Mouse (Mus musculus): ENCODE measurements around the gene Ptprn2. TPM values are rescaled to one million over a fixed set of nuclear protein-coding genes. Genes with fewer than 3 reads are reported as not detected.

Ptprn2 gene
- polyA plus RNA-seq, 1 experiment from 2014 or later, result 0.14 TPM

- whole genome bisulfite sequencing (ENCODE audit: insufficient replicate concordance), result 62% methylated on average over 4 of the region's 4 CpGs
- Histone ChIP-seq H3K36me3 (replicated peaks; ENCODE audit: insufficient read depth, low read length) (no peaks in the 10 kb centered on the region), H3K4me2 (ENCODE audit: low read depth, low read length) (no peak overlapping the region), H3K9ac (replicated peaks) (no peak overlapping the region), H3K9me3 (ENCODE audit: low read length) (no peaks in the 10 kb centered on the region), H3K27ac (ENCODE audit: low read depth) (no peak overlapping the region), H3K27me3 (ENCODE audit: insufficient read depth, low read length) (no peaks in the 10 kb centered on the region), H3K4me3 (ENCODE audit: low read depth, low read length) (no peak overlapping the region), H3K4me1 (ENCODE audit: insufficient read depth) (no peaks in the 10 kb centered on the region)
- no peak for TF ChIP-seq CTCF (IDR thresholded peaks at IDR 0.05; ENCODE audit: low read depth)
- TF ChIP-seq EP300 (IDR thresholded peaks at IDR 0.05; ENCODE audit: low read depth), result no peak
- ATAC-seq (no peak), DNase-seq (no peak)
These were observed 175.5 kb downstream of the Ptprn2 start for GRCm38 (mm10) chr12:116661018-116661417.

DNA sequence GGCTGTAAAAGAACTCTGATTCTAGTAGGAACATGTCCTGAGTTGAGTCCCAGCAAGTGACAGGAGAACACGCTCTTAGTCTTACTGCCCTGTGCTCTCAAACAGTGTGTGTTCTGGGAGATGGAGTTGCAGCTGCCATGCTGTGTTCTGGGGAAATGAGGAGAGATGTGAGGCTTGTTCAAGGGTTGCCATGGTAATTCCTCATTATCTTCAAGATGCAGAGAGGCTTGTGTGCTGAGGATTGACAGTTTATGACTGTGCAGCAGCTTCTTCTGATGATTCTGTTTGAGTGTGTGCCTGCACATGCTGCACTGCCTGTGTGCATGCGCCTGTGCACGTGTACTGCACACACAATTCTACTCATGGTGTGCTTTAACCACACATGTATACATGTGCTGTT lies 192.2 kb downstream of the Ptprn2 start:
- no peaks in the 10 kb centered on the region for H3K9me3 ChIP-seq (ENCODE audit: low read length)
- DNase-seq (no peak), ATAC-seq (no peak)
- TF ChIP-seq EP300 (IDR thresholded peaks at IDR 0.05; ENCODE audit: low read depth) (no peak), CTCF (IDR thresholded peaks at IDR 0.05; ENCODE audit: low read depth) (no peak)
- no peak overlapping the region for H3K9ac ChIP-seq (replicated peaks)
- H3K4me2 ChIP-seq (ENCODE audit: low read depth, low read length), result no peak overlapping the region
- 70% methylated on average over 3 of the region's 3 CpGs for WGBS (ENCODE audit: insufficient replicate concordance)
- H3K36me3 ChIP-seq (replicated peaks; ENCODE audit: insufficient read depth, low read length), result no peaks in the 10 kb centered on the region
- H3K4me3 ChIP-seq (ENCODE audit: low read depth, low read length), result no peak overlapping the region
- H3K4me1 ChIP-seq (ENCODE audit: insufficient read depth), result no peaks in the 10 kb centered on the region
- H3K27me3 ChIP-seq (ENCODE audit: insufficient read depth, low read length), result no peaks in the 10 kb centered on the region
- no peak overlapping the region for H3K27ac ChIP-seq (ENCODE audit: low read depth)

- WGBS (ENCODE audit: insufficient replicate concordance), result 71% methylated on average over 2 of the region's 2 CpGs
- no peak for ATAC-seq
- TF ChIP-seq CTCF (IDR thresholded peaks at IDR 0.05; ENCODE audit: low read depth) (no peak), EP300 (IDR thresholded peaks at IDR 0.05; ENCODE audit: low read depth) (no peak)
- no peak overlapping the region for H3K4me3 ChIP-seq (ENCODE audit: low read depth, low read length)
- no peak for DNase-seq
- no peak overlapping the region for H3K4me2 ChIP-seq (ENCODE audit: low read depth, low read length)
- H3K9me3 ChIP-seq (ENCODE audit: low read length), result no peaks in the 10 kb centered on the region
- H3K36me3 ChIP-seq (replicated peaks; ENCODE audit: insufficient read depth, low read length), result no peaks in the 10 kb centered on the region
- H3K27ac ChIP-seq (ENCODE audit: low read depth), result no peak overlapping the region
- H3K4me1 ChIP-seq (ENCODE audit: insufficient read depth), result no peaks in the 10 kb centered on the region
- no peak overlapping the region for H3K9ac ChIP-seq (replicated peaks)
- H3K27me3 ChIP-seq (ENCODE audit: insufficient read depth, low read length), result no peaks in the 10 kb centered on the region
These were observed 204.3 kb downstream of the Ptprn2 start for GRCm38 (mm10) chr12:116689832-116690231.

- Histone ChIP-seq H3K4me2 (ENCODE audit: low read depth, low read length) (no peak overlapping the region), H3K36me3 (replicated peaks; ENCODE audit: insufficient read depth, low read length) (no peaks in the 10 kb centered on the region), H3K4me3 (ENCODE audit: low read depth, low read length) (no peak overlapping the region), H3K27me3 (ENCODE audit: insufficient read depth, low read length) (no peaks in the 10 kb centered on the region), H3K4me1 (ENCODE audit: insufficient read depth) (no peaks in the 10 kb centered on the region), H3K9ac (replicated peaks) (no peak overlapping the region), H3K27ac (ENCODE audit: low read depth) (no peak overlapping the region), H3K9me3 (ENCODE audit: low read length) (no peaks in the 10 kb centered on the region)
- no peak for TF ChIP-seq CTCF (IDR thresholded peaks at IDR 0.05; ENCODE audit: low read depth)
- no peak for TF ChIP-seq EP300 (IDR thresholded peaks at IDR 0.05; ENCODE audit: low read depth)
- DNase-seq, result no peak
- ATAC-seq, result no peak
- 46% methylated on average over 5 of the region's 5 CpGs for WGBS (ENCODE audit: insufficient replicate concordance)
These were observed 224.0 kb downstream of the Ptprn2 start for GRCm38 (mm10) chr12:116709535-116709934.

DNA sequence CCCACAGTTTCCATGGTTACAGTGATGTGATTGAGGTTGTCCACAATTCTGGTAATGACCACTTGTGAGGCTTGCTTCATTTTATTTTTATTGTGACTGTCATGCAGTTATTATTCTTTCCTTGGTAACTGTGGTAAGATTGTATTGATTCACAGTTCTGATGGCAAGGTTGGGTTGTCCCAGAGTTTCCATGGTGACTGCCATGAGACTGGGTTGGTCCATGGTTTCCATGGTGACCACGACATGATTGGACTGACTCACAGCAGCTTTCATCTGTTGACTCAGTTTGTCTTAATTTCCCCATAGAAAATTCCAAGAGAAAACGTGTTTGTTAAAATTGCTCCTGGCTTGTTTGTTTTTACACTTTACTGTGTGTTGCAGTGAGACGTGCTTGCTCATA lies 225.2 kb downstream of the Ptprn2 start:
- no peak for DNase-seq
- no peaks in the 10 kb centered on the region for H3K27me3 ChIP-seq (ENCODE audit: insufficient read depth, low read length)
- no peak for ATAC-seq
- no peak overlapping the region for H3K27ac ChIP-seq (ENCODE audit: low read depth)
- no peak for TF ChIP-seq CTCF (IDR thresholded peaks at IDR 0.05; ENCODE audit: low read depth)
- no peak for TF ChIP-seq EP300 (IDR thresholded peaks at IDR 0.05; ENCODE audit: low read depth)
- no peaks in the 10 kb centered on the region for H3K36me3 ChIP-seq (replicated peaks; ENCODE audit: insufficient read depth, low read length)
- H3K4me1 ChIP-seq (ENCODE audit: insufficient read depth), result no peaks in the 10 kb centered on the region
- no peak overlapping the region for H3K4me2 ChIP-seq (ENCODE audit: low read depth, low read length)
- H3K9ac ChIP-seq (replicated peaks), result no peak overlapping the region
- no peak overlapping the region for H3K4me3 ChIP-seq (ENCODE audit: low read depth, low read length)
- WGBS (ENCODE audit: insufficient replicate concordance), result 57% methylated on average over 3 of the region's 3 CpGs
- H3K9me3 ChIP-seq (ENCODE audit: low read length), result no peaks in the 10 kb centered on the region

DNA sequence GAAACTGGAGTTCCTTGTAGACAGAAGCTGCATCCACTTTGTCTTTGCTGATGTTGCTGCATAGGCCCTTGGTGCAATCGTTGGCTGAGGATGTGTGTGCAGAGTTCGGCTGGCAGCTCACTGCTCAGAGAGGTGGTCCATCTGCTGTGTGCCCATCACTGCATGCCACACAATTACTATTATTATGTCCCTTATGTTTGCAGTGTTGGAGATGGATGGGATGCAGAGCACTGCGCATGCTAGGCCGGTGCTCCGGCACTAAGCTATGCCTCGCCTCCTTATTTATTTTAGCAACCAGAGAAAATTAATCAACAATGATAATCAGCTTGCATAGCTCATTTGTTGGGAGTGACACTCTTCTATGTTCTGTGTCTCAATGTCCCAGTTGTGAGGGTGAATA lies 225.6 kb downstream of the Ptprn2 start:
- H3K4me1 ChIP-seq (ENCODE audit: insufficient read depth), result no peaks in the 10 kb centered on the region
- H3K9me3 ChIP-seq (ENCODE audit: low read length), result no peaks in the 10 kb centered on the region
- 86% methylated on average over 6 of the region's 6 CpGs for WGBS (ENCODE audit: insufficient replicate concordance)
- H3K27ac ChIP-seq (ENCODE audit: low read depth), result no peak overlapping the region
- H3K4me2 ChIP-seq (ENCODE audit: low read depth, low read length), result no peak overlapping the region
- TF ChIP-seq EP300 (IDR thresholded peaks at IDR 0.05; ENCODE audit: low read depth) (no peak), CTCF (IDR thresholded peaks at IDR 0.05; ENCODE audit: low read depth) (no peak)
- H3K4me3 ChIP-seq (ENCODE audit: low read depth, low read length), result no peak overlapping the region
- DNase-seq (no peak), ATAC-seq (no peak)
- H3K36me3 ChIP-seq (replicated peaks; ENCODE audit: insufficient read depth, low read length), result no peaks in the 10 kb centered on the region
- H3K9ac ChIP-seq (replicated peaks), result no peak overlapping the region
- H3K27me3 ChIP-seq (ENCODE audit: insufficient read depth, low read length), result no peaks in the 10 kb centered on the region

GRCm38 (mm10) chr12:116713096-116713495 lies 227.6 kb downstream of the Ptprn2 start:
- no peaks in the 10 kb centered on the region for H3K4me1 ChIP-seq (ENCODE audit: insufficient read depth)
- DNase-seq (no peak), ATAC-seq (no peak)
- no peaks in the 10 kb centered on the region for H3K36me3 ChIP-seq (replicated peaks; ENCODE audit: insufficient read depth, low read length)
- no peak for TF ChIP-seq CTCF (IDR thresholded peaks at IDR 0.05; ENCODE audit: low read depth)
- no peak for TF ChIP-seq EP300 (IDR thresholded peaks at IDR 0.05; ENCODE audit: low read depth)
- no peaks in the 10 kb centered on the region for H3K9me3 ChIP-seq (ENCODE audit: low read length)
- no peaks in the 10 kb centered on the region for H3K27me3 ChIP-seq (ENCODE audit: insufficient read depth, low read length)
- H3K4me2 ChIP-seq (ENCODE audit: low read depth, low read length), result no peak overlapping the region
- no peak overlapping the region for H3K4me3 ChIP-seq (ENCODE audit: low read depth, low read length)
- H3K27ac ChIP-seq (ENCODE audit: low read depth), result no peak overlapping the region
- no peak overlapping the region for H3K9ac ChIP-seq (replicated peaks)

All from liver, postnatal 0 days (tissue).